Mouse (Mus musculus): ENCODE data around the gene Bcar1.

The Bcar1 gene

GRCm38 (mm10) chr8:111769764-111770428, 26.3 kb upstream of the Bcar1 start:
- no peak for DNase-seq (ENCODE audit: low read depth, low spot score)

- DNase-seq (ENCODE audit: low read depth, low spot score), result no peak
Measured at GRCm38 (mm10) chr8:111769296-111769695, 25.7 kb upstream of the Bcar1 start.

GRCm38 (mm10) chr8:111768651-111769050, 25.0 kb upstream of the Bcar1 start:
- DNase-seq (ENCODE audit: low read depth, low spot score), result no peak

GRCm38 (mm10) chr8:111765616-111766015, 22.0 kb upstream of the Bcar1 start:
- DNase-seq (ENCODE audit: low read depth, low spot score), result no peak

GRCm38 (mm10) chr8:111765096-111765495, 21.5 kb upstream of the Bcar1 start:
- DNase-seq (ENCODE audit: low read depth, low spot score), result no peak

- no peak for DNase-seq (ENCODE audit: low read depth, low spot score)
Measured at GRCm38 (mm10) chr8:111760708-111761107, 17.1 kb upstream of the Bcar1 start.

GRCm38 (mm10) chr8:111758817-111759216, 15.2 kb upstream of the Bcar1 start:
- DNase-seq (ENCODE audit: low read depth, low spot score), result no peak

GRCm38 (mm10) chr8:111757599-111757998, 14.0 kb upstream of the Bcar1 start:
- DNase-seq (ENCODE audit: low read depth, low spot score), result no peak

- no peak for DNase-seq (ENCODE audit: low read depth, low spot score)
Measured at GRCm38 (mm10) chr8:111754736-111755135, 11.1 kb upstream of the Bcar1 start.

GRCm38 (mm10) chr8:111754088-111754487, 10.5 kb upstream of the Bcar1 start:
- no peak for DNase-seq (ENCODE audit: low read depth, low spot score)

- no peak for DNase-seq (ENCODE audit: low read depth, low spot score)
Measured at GRCm38 (mm10) chr8:111748766-111749165, 5.2 kb upstream of the Bcar1 start.

GRCm38 (mm10) chr8:111747866-111748649, 4.4 kb upstream of the Bcar1 start:
- no peak for DNase-seq (ENCODE audit: low read depth, low spot score)

- DNase-seq (ENCODE audit: low read depth, low spot score), result no peak
Measured at GRCm38 (mm10) chr8:111746582-111747465, 3.2 kb upstream of the Bcar1 start.

GRCm38 (mm10) chr8:111745591-111746418, 2.2 kb upstream of the Bcar1 start:
- DNase-seq (ENCODE audit: low read depth, low spot score), result no peak

GRCm38 (mm10) chr8:111745086-111745485, 1.5 kb upstream of the Bcar1 start:
- DNase-seq (ENCODE audit: low read depth, low spot score), result no peak

GRCm38 (mm10) chr8:111743101-111743791, 363 bp downstream of the Bcar1 start:
- no peak for DNase-seq (ENCODE audit: low read depth, low spot score)

GRCm38 (mm10) chr8:111742261-111743037, 1.2 kb downstream of the Bcar1 start:
- no peak for DNase-seq (ENCODE audit: low read depth, low spot score)

- DNase-seq (ENCODE audit: low read depth, low spot score), result no peak
Measured at GRCm38 (mm10) chr8:111741556-111741955, 2.1 kb downstream of the Bcar1 start.

- no peak for DNase-seq (ENCODE audit: low read depth, low spot score)
Measured at GRCm38 (mm10) chr8:111740994-111741393, 2.6 kb downstream of the Bcar1 start.

- no peak for DNase-seq (ENCODE audit: low read depth, low spot score)
Measured at GRCm38 (mm10) chr8:111740301-111740711, 3.3 kb downstream of the Bcar1 start.
